Mouse (Mus musculus): ENCODE results near the gene Pi4kb.
"Not testable (repeated sequence)": the region's sequence is repeated elsewhere in the genome, so short reads cannot be mapped to it uniquely, and the experiment has no call there.

Pi4kb gene

GRCm38 (mm10) chr3:95015337-95015872 is 40.9 kb downstream of the Pi4kb start, which contains the start of gene Zfp687:
TSS of gene Zfp687 (minus strand) at chr3:95015448.
- DNase-seq (ENCODE audit: low spot score in 2 of 2) = peak; percentile 99 to 100

GRCm38 (mm10) chr3:95015891-95016531 is 41.5 kb downstream of the Pi4kb start:
- DNase-seq (ENCODE audit: low spot score in 2 of 2) = peak; percentile 86 to 90

GRCm38 (mm10) chr3:95016532-95017056 is 42.1 kb downstream of the Pi4kb start:
- no peak for DNase-seq (ENCODE audit: low spot score in 2 of 2)

- DNase-seq (ENCODE audit: low spot score in 2 of 2) = no peak
Measured at GRCm38 (mm10) chr3:95018741-95019140, 44.2 kb downstream of the Pi4kb start.

GRCm38 (mm10) chr3:95020956-95021355 is 46.4 kb downstream of the Pi4kb start:
- DNase-seq (ENCODE audit: low spot score in 2 of 2) = not testable (repeated sequence)

- no peak for DNase-seq (ENCODE audit: low spot score in 2 of 2)
Measured at GRCm38 (mm10) chr3:95024551-95024950, 50.0 kb downstream of the Pi4kb start.

GRCm38 (mm10) chr3:95025202-95025601 is 50.7 kb downstream of the Pi4kb start:
- DNase-seq (ENCODE audit: low spot score in 2 of 2) = no peak

- no peak for DNase-seq (ENCODE audit: low spot score in 2 of 2)
Measured at GRCm38 (mm10) chr3:95027057-95027645, 52.6 kb downstream of the Pi4kb start.

- DNase-seq (ENCODE audit: low spot score in 2 of 2) = peak; percentile 67 to 73
Measured at GRCm38 (mm10) chr3:95027701-95028100, 53.2 kb downstream of the Pi4kb start.

GRCm38 (mm10) chr3:95028603-95029002 is 54.1 kb downstream of the Pi4kb start:
- no peak for DNase-seq (ENCODE audit: low spot score in 2 of 2)

- DNase-seq (ENCODE audit: low spot score in 2 of 2) = not testable (repeated sequence)
Measured at GRCm38 (mm10) chr3:95029291-95029827, 54.8 kb downstream of the Pi4kb start.

- DNase-seq (ENCODE audit: low spot score in 2 of 2) = no peak
Measured at GRCm38 (mm10) chr3:95029953-95030352, 55.4 kb downstream of the Pi4kb start.

- DNase-seq (ENCODE audit: low spot score in 2 of 2) = no peak
Measured at GRCm38 (mm10) chr3:95041625-95042024, 67.1 kb downstream of the Pi4kb start.

GRCm38 (mm10) chr3:95042166-95042837 is 67.8 kb downstream of the Pi4kb start, which contains the start of gene Psmd4:
TSS of gene Psmd4 (minus strand) at chr3:95042614.
- peak; percentile 95 to 97 for DNase-seq (ENCODE audit: low spot score in 2 of 2)

GRCm38 (mm10) chr3:95042838-95043229 is 68.3 kb downstream of the Pi4kb start:
- DNase-seq (ENCODE audit: low spot score in 2 of 2) = peak in 1 of 2 experiments; percentile 28

- DNase-seq (ENCODE audit: low spot score in 2 of 2) = no peak
Measured at GRCm38 (mm10) chr3:95043251-95043650, 68.7 kb downstream of the Pi4kb start.

- DNase-seq (ENCODE audit: low spot score in 2 of 2) = no peak
Measured at GRCm38 (mm10) chr3:95046462-95047057, 72.0 kb downstream of the Pi4kb start.

- no peak for DNase-seq (ENCODE audit: low spot score in 2 of 2)
Measured at GRCm38 (mm10) chr3:95047914-95048313, 73.4 kb downstream of the Pi4kb start.

- peak; percentile 21 to 58 for DNase-seq (ENCODE audit: low spot score in 2 of 2)
Measured at GRCm38 (mm10) chr3:95052959-95053358, 78.4 kb downstream of the Pi4kb start.

GRCm38 (mm10) chr3:95053701-95054100 is 79.2 kb downstream of the Pi4kb start:
- peak; percentile 20 to 57 for DNase-seq (ENCODE audit: low spot score in 2 of 2)

- DNase-seq (ENCODE audit: low spot score in 2 of 2) = no peak
Measured at GRCm38 (mm10) chr3:95054481-95055260, 80.1 kb downstream of the Pi4kb start.
